Mouse (Mus musculus) heart, adult 8-10 months (tissue): Measurements from ENCODE around the gene Rpl19. TPM values are rescaled to one million over a fixed set of nuclear protein-coding genes. Genes with fewer than 3 reads are reported as not detected.

Experiments used
- DNase-seq: peaks from one replicate; pipeline ENCODE4 v3.0.0; 2022; ENCODE audit warnings: low spot score
- total RNA-seq, 4 experiments: library from RNA; stranded (reverse); gene quantifications; 2 replicates each; pipeline ENCODE4 v1.2.4; 2022

Gene Rpl19
- 100 to 1,000 TPM; 503 to 616 (median 589) TPM for total RNA-seq

DNA sequence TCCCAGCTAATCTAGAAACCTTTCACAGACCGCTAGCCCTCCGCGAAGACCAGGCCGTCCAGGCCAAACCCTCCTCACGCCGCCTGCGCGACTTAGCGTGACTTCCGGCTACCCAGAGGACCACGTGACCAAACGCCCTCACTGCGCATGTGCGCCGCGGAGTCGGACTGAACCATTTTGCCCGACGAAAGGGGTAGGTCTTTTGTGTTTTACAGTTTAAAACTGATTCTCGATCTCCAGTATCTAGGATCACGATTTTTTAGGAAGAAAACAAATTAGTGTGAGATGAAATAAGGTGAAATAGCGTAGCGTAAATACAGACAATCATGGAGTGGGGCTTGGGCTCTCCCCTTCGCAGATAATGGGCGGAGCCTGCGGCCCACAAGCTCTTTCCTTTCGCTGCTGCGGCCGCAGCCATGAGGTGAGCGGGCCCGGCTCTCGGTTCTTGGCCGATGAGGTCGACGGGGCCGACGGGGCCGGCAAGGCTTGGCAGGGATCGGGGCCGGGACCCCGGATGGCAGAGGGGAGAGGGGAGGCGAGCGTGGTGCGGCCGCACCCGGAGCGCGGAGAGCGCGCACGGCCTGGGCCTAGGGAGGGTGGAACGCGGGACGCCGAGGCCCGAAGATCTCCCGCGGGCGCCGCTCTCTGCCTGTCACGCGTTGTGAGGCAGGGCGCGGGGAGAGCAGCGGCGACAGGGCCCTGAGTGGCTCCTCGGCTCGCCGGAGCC, at the start of gene Rpl19:
Gene Rpl19, plus strand, starts transcription at position 141 of the 727 bp plus-strand sequence.
- DNase-seq: peak; percentile 92

DNA sequence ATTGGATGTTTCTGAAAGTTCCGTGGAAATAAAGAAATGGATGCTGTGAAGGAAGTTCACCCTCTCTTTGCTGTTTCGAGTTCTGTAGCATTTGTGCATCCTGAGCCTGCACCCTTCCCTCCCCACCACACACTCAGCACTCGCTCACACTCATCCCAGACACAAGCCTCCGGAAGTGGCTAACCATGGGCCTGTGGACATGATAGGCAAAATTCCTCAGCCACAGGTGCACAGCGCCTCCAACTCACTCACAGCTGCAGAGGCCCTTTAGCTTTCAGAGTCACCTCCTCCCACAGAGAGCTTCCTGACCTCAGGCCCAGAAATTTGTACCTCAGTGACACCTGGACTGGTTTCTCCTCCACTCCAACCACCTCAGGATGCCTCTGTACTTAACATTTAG, 48.7 kb upstream of the Rpl19 start:
- DNase-seq: no peak

DNA sequence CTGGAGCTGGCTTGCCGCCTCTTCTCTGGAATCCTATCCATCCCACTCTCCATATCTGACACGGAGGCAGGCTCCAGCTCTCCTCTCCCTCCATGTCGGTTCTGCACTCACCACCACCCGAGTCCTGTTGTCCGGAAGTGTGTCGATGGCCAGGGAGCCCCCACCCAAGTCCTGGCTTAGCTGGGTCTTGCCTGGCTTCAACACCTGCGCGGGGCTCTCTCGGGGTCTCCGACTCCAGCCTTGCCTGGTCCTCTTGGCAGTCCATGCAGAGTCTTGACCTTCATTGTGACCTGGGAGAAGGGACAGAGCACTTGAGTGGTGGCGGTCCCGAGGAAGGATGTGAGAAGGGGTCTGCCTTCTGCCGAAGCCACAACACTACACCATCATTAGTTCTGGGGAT, 48.1 kb upstream of the Rpl19 start:
- no peak for DNase-seq

DNA sequence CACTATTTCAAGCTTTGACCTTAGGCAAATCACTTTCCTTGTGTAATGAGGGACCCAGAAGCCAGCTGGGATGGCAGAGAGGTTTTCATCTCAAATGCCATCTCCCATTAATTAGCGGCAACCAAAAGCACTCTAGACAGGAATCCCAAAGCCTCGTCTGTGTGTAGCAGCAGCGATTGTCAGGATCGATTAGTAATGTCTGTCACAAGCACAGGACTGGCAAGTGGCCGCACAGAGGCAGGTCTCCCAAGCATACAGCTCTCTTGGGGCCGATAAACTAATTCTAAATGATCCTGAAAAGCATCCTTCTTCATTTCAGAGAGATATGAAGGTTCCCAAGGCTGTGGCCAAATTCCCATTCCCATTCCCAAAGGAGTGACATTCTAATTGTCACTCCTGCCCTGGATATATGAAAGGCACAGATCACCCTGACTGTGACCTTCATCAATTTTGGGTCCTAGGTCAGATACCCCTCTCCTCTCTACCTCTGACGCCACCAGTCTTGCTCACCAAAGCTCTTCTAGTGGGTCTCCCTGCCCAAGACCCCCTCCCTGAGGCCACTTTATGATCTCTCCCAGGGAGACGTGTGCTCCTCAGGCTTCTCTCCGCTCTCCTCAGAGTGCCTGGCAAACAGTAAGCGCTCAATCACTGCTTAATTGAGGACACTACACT, 46.5 kb upstream of the Rpl19 start:
- no peak for DNase-seq

DNA sequence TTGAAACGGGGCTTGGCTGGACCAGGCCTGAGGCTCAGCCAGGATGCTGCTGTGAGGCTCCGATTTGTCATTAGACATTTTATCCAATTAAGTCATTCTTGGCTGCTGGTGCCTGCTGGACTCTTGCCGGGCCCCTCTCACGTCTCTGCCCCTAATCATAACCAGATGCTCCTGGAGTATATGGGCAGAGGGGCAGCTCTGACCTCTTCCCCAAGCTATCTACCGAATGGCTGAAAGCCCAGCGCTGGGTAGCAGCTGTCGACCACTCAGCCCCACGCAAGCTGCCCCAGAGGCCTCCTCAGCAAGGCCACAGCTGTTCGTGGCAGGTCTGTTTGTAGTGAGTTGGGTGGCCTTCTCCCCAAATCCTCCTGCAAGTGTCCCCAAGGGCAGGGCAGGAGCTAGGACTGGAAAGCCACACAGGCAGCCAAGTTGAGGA, 46.0 kb upstream of the Rpl19 start:
- peak; percentile 72 for DNase-seq

DNA sequence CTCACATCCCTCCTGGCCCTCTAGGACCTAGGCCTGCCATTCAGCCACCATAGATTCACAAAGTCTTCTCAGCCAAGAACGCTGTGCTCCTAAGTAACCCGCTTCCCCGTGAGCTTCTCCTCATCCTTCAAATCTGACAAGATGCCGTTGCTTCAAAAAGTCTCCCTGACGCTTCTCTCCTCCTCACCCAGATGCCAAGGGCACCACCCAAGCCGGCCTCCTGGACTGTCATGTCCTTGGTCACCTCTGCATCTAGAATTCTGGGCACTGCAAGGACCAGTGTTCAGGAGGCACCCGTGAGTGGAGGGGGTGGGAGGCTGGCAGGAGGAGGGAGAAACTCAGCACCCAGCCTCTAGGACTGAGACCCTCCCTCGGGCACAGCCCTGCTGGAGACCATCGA, 43.8 kb upstream of the Rpl19 start:
- DNase-seq: no peak

DNA sequence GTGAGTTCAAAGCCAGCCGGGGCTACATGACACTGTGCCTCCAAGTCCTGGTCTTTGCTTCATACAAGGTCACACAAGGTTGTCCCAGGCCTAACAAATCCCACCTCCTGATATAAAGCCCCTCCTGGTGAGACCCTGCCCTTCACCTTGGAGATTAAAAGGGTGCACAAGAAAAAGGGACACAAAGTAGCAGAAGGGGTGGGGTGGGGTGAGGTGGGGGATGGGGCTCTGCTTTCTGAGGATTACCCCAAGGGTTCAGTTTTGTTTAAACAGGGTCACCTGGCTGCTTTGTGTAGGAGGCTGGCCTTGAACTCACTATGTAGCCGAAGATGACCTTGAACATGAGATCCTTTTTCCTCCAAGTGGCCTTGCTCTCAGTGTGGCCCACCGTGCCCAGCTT, 43.0 kb upstream of the Rpl19 start:
- no peak for DNase-seq

DNA sequence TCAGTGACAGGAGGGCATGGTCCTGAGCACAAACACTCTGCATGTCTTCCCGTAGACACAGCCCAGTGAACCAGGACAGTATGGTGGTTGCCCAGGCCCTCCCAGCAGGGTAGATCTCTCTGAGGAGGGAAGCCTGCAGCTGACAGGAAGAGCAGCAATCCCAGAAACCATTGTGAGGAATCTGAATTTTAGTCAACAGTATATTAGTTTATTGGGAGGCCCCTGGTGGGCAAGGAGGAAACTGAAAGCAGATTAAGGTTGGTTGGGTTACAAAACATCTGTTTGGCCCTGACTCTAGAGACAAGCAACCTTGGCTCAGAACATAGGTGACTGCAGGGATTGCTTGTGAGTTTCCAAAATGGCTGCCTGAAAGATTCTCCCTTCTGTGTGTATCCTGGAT, 42.5 kb upstream of the Rpl19 start:
- DNase-seq: no peak

DNA sequence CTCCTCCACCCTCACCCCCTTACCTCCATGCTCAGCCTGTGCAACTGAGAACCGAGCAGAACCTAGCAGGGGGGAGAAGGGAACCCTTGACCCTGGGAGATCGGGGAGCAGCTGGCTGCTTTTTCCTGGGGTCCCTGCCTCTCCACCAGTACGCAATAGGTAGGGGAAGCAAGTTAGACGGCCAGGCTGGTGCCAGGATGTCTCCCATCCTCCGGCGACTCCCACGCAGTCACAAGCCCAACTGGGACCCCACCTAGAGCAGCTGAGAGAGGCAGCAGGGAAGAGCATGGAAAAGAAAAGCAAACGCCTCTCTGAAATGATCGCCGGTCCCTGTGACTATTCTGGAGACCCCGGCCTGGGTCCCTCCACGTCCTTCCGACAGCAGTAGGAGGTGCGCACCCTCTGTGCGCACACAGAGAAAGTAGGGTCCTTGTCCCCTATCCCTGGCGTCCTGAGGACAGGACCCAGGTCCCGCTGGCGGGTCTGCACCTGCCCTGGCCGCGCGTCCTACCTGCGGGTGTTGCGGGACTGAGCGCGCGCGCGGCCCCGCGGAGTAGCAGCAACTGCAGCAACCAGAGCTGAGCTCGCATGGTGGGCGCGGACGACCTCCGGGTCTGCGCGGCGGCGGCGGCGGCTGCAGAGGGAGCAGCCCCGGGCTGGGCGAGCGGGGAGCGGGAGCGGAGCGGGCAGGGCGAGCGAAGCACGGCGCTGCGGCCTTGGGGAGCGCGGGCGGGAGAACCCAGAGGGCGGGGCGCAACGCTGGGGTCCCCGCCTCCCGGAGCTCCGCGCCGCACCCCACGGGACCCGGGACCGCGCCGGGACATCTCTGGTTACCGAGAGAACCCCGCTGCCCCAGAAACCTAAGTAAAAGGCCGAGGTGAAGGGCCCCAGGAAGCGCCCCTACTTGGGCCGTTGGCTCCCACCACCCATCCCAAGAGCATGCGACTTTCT, 40.5 kb upstream of the Rpl19 start, which contains the start of gene Plxdc1:
Gene Plxdc1, minus strand, starts transcription at position 718 of the 951 bp plus-strand sequence.
- DNase-seq: no peak

DNA sequence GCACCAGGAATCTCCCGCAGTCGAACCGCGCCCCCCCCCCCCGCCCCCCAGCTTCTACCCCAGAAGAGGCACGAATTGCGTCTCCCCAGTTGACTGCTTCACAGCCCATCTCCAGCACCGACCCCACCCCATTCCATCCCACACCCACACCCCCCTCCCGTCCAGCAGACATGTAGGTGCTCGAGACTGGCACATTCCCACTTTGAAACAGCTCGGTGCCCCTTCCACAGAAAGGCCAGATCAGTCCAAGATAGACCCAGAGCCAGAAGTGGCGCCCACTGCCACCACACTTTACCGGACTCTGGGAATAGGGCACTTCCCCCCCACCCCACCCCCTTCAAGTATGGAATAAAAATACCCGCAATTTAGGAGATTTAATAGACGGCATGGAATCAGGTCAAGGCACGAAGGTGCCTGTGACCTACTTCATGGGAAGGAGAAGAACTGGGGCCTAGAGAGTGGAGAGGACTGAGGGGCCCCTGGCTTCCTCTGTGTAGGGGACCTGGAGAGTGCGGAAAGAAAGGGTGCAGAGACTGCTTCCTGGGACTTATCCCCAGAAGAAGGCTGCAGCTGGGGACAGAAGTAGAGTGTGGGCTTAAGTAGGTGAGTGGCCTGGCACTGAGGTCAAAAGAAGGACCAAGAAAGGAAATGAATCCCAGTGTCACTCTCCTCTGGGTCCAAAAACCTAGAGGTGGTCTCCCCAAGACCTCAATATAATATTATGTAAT, 39.6 kb upstream of the Rpl19 start:
- DNase-seq: no peak

DNA sequence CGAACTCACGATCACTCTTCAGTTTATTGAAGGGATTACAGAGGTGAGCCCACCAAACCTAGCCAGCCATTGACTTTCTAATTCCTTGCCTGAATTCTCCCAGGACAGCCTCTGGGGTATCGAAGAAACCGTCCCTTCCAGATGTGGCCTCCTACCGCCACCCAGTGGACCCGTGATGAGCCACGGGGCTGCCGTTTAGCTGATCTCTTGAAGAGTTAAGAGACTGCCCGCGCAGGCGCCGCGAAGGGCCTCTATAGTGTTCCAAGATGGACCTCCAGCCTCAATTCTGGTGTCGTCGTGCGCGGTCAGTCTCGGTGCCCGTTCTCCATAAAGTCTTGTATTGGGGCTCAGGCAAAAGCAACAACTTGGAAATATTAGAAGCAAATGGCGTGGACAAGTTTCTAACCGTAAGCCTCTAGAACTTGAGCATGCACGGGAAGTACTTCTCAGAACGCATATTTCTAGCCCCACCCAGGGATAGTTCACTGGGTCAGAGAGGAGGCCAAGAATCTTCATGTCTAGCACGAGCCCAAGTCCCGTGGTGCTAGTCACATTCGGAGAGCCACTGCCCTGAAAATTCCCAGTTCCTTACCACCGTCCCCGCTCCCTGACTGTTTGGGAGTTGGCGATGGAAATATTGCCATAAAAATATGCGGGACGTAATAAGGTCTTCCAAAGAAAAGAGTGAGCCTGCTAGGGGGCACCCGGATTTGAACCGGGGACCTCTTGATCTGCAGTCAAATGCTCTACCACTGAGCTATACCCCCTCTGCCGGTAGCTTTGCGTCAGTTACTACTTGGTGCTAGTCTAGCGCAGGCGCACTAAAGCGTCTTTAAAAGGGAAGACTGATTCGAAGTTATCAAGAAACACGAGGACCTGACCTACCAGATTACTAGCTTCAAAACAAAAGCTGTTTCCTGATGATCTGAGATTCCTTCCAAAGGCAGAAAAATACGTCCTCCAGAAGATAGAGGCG, 38.7 kb upstream of the Rpl19 start:
- peak; percentile 97 for DNase-seq

DNA sequence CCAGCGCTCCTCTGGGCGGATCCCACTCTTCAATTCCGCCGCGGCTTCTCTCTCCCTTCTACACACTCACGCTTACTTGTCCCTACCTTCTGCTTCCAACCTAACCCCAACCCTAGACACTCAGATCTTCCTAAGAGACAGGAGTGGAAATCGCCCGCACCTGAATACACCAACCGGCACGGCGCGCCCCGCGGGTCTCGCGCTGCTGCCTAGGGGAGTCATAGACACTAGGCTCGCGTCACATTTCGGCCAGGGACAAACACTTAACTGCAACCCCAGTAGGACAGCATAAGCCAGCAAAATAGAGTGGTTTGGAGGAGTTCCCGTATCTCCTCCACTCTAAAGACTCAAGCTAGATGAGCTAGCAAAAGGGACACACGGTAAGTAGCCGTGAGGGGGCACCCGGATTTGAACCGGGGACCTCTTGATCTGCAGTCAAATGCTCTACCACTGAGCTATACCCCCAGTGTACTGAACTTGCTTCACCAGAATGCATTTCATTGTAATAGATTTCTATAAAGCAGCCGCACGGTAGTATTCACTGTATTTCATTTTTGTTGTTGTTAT, 37.9 kb upstream of the Rpl19 start:
- peak; percentile 94 for DNase-seq

DNA sequence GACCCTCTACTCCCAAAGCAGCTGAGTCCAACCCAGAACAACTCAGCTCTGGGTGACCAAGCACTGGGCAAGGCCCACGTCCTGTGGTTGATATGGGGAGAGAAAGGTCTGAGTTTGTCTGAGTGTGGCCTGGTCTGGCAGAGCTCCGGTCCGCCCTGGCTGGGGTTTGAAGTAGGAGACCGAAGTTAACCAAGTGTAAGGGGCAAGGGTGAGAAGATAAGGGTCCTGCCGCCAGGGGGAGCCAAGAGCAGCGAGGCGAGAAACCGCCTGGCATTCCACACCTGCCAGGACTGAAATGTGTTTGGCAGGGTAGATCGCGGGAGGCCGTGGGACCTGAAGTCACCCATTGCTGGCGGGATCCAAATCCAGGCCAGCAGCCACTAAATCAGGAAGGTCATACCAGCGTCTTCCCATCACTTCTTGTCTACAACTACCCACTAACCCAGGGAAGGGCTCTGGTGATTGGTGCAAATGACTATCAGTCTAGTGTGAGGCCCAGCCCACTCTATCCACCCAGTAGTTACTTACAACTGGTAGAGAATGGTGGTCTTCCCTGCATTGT, 31.9 kb upstream of the Rpl19 start:
- peak; percentile 78 for DNase-seq

DNA sequence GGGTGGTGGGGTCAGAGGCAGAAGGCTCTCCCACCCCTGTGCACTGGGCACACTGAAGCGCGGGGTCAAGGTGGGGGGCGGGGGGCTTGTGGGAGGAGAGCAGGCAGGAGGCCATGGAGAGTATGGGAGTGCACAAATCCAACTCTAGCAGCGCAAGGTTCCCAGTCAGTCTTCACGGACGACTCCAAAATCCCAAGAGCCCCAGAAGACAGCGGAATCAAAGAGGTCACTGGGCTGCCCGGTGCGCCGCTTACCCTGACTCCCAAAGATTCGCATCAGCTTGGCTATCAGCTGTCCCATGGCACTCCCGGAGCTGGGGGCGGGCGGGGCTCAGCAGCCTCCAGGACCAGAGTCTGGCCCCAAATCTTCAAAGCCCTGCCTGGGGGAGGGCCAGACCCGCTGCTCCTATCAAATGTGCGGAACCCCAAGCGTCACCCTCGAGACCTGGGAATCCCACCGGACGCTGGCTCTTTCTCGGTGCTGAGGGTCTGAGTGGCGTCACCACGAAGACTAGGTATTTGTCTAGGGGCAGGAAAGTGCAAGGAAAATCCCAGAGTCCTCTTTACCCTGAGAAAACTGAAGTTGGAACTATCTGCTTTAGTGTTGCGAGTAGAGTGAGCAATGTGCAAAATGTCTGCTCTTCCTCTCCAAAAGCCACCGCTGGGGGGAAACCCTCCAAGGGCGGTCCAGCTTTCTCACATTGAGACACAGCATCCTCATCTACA, 30.8 kb upstream of the Rpl19 start, which contains the start of gene Arl5c:
Gene Arl5c, minus strand, starts transcription at position 618 of the 725 bp plus-strand sequence.
- no peak for DNase-seq

DNA sequence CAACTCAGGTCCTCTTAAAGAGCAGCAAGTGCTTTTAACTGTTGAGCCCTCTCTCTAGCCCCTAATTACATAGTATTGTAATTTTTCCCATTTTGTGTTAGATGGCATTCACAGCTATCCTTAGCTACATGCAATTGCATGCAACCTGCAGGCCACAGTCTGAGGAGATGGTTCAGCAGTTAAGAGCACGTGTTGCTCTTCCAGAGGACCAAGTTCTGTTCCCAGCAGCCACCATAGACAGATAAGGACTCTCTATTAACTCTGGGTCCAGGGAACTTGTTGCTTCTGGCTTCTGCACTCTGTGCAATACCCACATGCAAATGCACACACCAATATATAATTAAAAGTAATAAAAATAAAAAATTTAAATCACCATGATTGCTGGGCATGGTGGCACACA, 29.8 kb upstream of the Rpl19 start:
- no peak for DNase-seq

DNA sequence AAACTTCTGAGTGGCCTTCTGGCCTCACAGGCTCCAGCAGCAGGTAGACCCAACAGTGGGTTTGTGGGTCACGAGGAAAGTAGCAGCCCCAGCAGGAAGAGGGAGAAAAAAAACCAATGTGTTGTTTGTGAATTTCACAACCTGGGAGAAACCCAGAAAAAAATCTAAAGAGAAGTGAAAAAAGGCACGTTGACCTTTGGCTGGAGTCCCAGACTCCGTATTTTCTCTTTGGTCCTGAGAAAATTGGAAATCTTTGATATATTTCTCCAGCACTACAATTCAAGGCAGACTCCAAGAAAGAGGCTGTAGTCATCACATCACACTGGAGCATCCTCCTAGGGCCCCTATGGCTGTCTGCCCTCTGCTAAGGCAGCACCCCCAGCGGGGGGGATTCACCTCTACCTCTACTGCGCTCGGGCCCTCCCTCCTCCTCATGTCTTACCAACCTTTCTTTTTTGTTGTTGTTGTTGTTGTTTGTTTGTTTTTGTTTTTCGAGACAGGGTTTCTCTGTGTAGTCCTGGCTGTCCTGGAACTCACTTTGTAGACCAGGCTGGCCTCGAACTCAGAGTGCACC, 29.0 kb upstream of the Rpl19 start:
- DNase-seq: no peak

DNA sequence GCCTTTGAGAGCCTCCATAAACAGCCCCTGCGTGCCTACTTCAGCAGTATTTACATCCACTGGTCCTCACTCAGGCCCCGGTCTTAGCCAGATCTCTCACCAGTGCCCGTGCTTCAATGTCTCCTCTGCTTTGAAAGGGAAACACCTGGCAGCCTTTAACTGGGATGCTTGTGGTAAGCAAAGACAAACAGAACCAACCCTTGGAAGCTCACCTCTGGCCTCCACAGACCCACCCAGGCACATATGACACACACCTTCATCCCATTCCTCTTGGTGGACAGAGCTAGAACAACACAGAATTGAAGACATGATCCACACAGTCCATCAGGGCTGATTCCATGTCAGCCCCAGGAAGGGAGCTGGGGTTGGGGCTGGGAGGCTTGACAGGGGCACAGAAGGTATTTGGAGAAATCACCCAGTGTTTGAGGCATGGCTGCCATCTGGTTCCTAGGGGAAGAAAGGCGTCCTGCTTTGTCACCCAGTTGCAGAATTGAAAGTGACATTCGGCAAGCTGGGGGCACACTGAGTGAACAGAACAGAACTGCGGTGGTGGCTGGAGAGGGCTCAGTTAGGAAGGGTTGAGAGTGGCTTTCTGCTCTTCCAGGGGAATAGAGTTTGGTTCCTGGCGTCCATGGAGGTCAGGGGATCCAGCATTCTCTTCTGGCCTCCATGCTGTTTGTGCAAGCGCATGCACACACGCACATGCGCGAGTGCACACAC, 28.3 kb upstream of the Rpl19 start:
- DNase-seq: no peak
